Mouse (Mus musculus) CH12.LX (cell line): ENCODE measurements around the gene Psmc5. TPM values are rescaled to one million over a fixed set of nuclear protein-coding genes. Genes with fewer than 3 reads are reported as not detected.
A peak's percentile ranks its signal among the peaks of the same experiment; 100 is the strongest.

Experiments used
- BHLHE40 ChIP-seq: IDR thresholded peaks from 2 replicates; pipeline ENCODE4 v1.6.1; 2011; ENCODE audit warnings: mild to moderate bottlenecking, low read depth, low read length, improper control_type of control experiment
- EP300 ChIP-seq: IDR thresholded peaks from 2 replicates; pipeline ENCODE4 v1.6.1; 2011; ENCODE audit warnings: low read length, improper control_type of control experiment
- KAT2A ChIP-seq: IDR thresholded peaks from 2 replicates; pipeline ENCODE4 v1.6.1; 2012; ENCODE audit warnings: low read length, improper control_type of control experiment, inconsistent platforms; ENCODE audit not compliant: insufficient replicate concordance
- MAZ ChIP-seq: IDR thresholded peaks from 2 replicates; pipeline ENCODE4 v1.6.1; 2012; ENCODE audit warnings: low read depth, mild to moderate bottlenecking, inconsistent platforms, low read length, improper control_type of control experiment, moderate library complexity
- MEF2A ChIP-seq: IDR thresholded peaks from 2 replicates; pipeline ENCODE4 v1.6.1; 2014; ENCODE audit warnings: low read depth, mild to moderate bottlenecking, inconsistent platforms, low read length, improper control_type of control experiment, borderline replicate concordance
- MXI1 ChIP-seq: IDR thresholded peaks from 2 replicates; pipeline ENCODE4 v1.6.1; 2011; ENCODE audit warnings: mild to moderate bottlenecking, low read depth, low read length, improper control_type of control experiment
- RAD21 ChIP-seq: IDR thresholded peaks from 2 replicates; pipeline ENCODE4 v1.6.1; 2011; ENCODE audit warnings: low read depth, mild to moderate bottlenecking, low read length, improper control_type of control experiment, moderate library complexity
- SMC3 ChIP-seq: IDR thresholded peaks from 2 replicates; pipeline ENCODE4 v1.6.1; 2011; ENCODE audit warnings: low read depth, low read length, improper control_type of control experiment
- TBP ChIP-seq: conservative IDR thresholded peaks from 2 replicates; pipeline ENCODE4 v1.6.1; 2011; ENCODE audit warnings: low read depth, low read length, improper control_type of control experiment
- USF2 ChIP-seq: conservative IDR thresholded peaks from 2 replicates; pipeline ENCODE4 v1.6.1; 2011; ENCODE audit warnings: low read depth, low read length, improper control_type of control experiment
- polyA plus RNA-seq: library from polyadenylated mRNA; unstranded; fragments of >175 nt; gene quantifications from 2 replicates; pipeline ENCODE4 v1.2.1, GENCODE M21; 2012; ENCODE audit warnings: low read depth; ENCODE audit not compliant: insufficient read length
- total RNA-seq, 2 experiments: library from RNA; depleted of rRNA; stranded (reverse); fragments of 300-350 nt in 1 of 2; fragments of >200 nt in 1 of 2; gene quantifications; 2 replicates each; pipeline ENCODE4 v1.2.3; 2012 to 2014

The Psmc5 gene
- total and polyA plus RNA-seq, 3 experiments = 139 to 344 (median 250) TPM

DNA sequence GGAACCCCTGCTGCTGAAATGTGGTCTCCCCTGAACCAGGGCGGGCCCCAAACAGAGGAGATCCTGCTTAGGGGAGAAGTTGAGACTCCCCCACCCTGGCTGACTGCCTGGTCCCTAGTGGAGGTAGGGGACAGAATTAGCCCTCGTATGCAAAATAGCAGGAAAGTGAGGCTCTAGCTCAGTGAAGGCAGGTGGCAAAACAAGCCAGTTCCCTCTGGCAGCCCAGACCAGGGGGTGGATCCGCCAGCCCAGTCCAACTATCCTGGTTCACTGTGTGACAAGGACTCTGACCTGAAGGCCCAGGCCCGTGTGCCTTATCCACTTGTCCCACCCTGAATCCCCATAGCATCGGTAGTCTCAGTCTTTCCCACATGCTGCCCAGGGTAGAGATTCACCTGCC is 54.2 kb downstream of the Psmc5 start (continued):
- TF ChIP-seq USF2 (no peak), EP300 (peak; percentile 86), TBP (peak; percentile 63; the same call in 1 of the 2 replicates), BHLHE40 (peak; percentile 81), MXI1 (peak; percentile 45; the same call in 1 of the 2 replicates), SMC3 (peak; percentile 31; the same call in 1 of the 2 replicates), MEF2A (peak; percentile 98), MAZ (peak; percentile 97), KAT2A (no peak), RAD21 (no peak)

Other genes starting within 250 kb of the Psmc5 start
- gene Kcnh6, start 248.0 kb upstream of the Psmc5 start, total RNA-seq (2012; rRNA removed) = 0.13 and 0.25 TPM in 2 replicates
- gene Kcnh6, start 248.0 kb upstream of the Psmc5 start, total RNA-seq (2014; rRNA removed) = not detected in 2 replicates
- 0.19 TPM in 2 replicates for gene Kcnh6, start 248.0 kb upstream of the Psmc5 start, polyA plus RNA-seq
- 71.5 and 71.6 TPM in 2 replicates for gene Dcaf7, start 219.3 kb upstream of the Psmc5 start, total RNA-seq (2012; rRNA removed)
- 74.4 and 79.5 TPM in 2 replicates for gene Dcaf7, start 219.3 kb upstream of the Psmc5 start, total RNA-seq (2014; rRNA removed)
- 83.1 and 93.4 TPM in 2 replicates for gene Dcaf7, start 219.3 kb upstream of the Psmc5 start, polyA plus RNA-seq
- gene Taco1, start 190.1 kb upstream of the Psmc5 start, total RNA-seq (2012; rRNA removed) = 35.7 and 35.8 TPM in 2 replicates
- 32.6 and 33.2 TPM in 2 replicates for gene Taco1, start 190.1 kb upstream of the Psmc5 start, total RNA-seq (2014; rRNA removed)
- 30.8 and 32.9 TPM in 2 replicates for gene Taco1, start 190.1 kb upstream of the Psmc5 start, polyA plus RNA-seq
- gene Map3k3, start 171.5 kb upstream of the Psmc5 start, total RNA-seq (2012; rRNA removed) = 34.1 and 37.3 TPM in 2 replicates
- 28.8 and 30.3 TPM in 2 replicates for gene Map3k3, start 171.5 kb upstream of the Psmc5 start, total RNA-seq (2014; rRNA removed)
- 26.8 and 32.3 TPM in 2 replicates for gene Map3k3, start 171.5 kb upstream of the Psmc5 start, polyA plus RNA-seq
- gene Gm10840, start 95.3 kb upstream of the Psmc5 start, total RNA-seq (2012; rRNA removed) = not detected in 2 replicates
- not detected in 2 replicates for gene Gm10840, start 95.3 kb upstream of the Psmc5 start, total RNA-seq (2014; rRNA removed)
- gene Gm10840, start 95.3 kb upstream of the Psmc5 start, polyA plus RNA-seq = not detected in 2 replicates
- 249 and 275 TPM in 2 replicates for gene Limd2, start 95.3 kb upstream of the Psmc5 start, total RNA-seq (2012; rRNA removed)
- gene Limd2, start 95.3 kb upstream of the Psmc5 start, total RNA-seq (2014; rRNA removed) = 344 and 367 TPM in 2 replicates
- 520 and 563 TPM in 2 replicates for gene Limd2, start 95.3 kb upstream of the Psmc5 start, polyA plus RNA-seq
- 36.8 and 39.4 TPM in 2 replicates for gene Strada, start 54.0 kb upstream of the Psmc5 start, total RNA-seq (2012; rRNA removed)
- 40.1 and 41.7 TPM in 2 replicates for gene Strada, start 54.0 kb upstream of the Psmc5 start, total RNA-seq (2014; rRNA removed)
- gene Strada, start 54.0 kb upstream of the Psmc5 start, polyA plus RNA-seq = 48.7 and 51.7 TPM in 2 replicates
- 53.2 and 66.7 TPM in 2 replicates for gene Ccdc47, start 39.8 kb upstream of the Psmc5 start, total RNA-seq (2012; rRNA removed)
- gene Ccdc47, start 39.8 kb upstream of the Psmc5 start, total RNA-seq (2014; rRNA removed) = 44.5 and 46.1 TPM in 2 replicates
- 80.8 and 94.1 TPM in 2 replicates for gene Ccdc47, start 39.8 kb upstream of the Psmc5 start, polyA plus RNA-seq
- gene Ddx42, start 39.2 kb upstream of the Psmc5 start, total RNA-seq (2012; rRNA removed) = 63.8 and 69.0 TPM in 2 replicates
- 65.3 and 65.5 TPM in 2 replicates for gene Ddx42, start 39.2 kb upstream of the Psmc5 start, total RNA-seq (2014; rRNA removed)
- 89.1 and 94.6 TPM in 2 replicates for gene Ddx42, start 39.2 kb upstream of the Psmc5 start, polyA plus RNA-seq
- 178 and 269 TPM in 2 replicates for gene Ftsj3, start 75 bp upstream of the Psmc5 start, total RNA-seq (2012; rRNA removed)
- gene Ftsj3, start 75 bp upstream of the Psmc5 start, total RNA-seq (2014; rRNA removed) = 215 and 223 TPM in 2 replicates
- 298 and 354 TPM in 2 replicates for gene Ftsj3, start 75 bp upstream of the Psmc5 start, polyA plus RNA-seq
- 89.4 and 94.3 TPM in 2 replicates for gene Smarcd2, start 16.8 kb downstream of the Psmc5 start, total RNA-seq (2012; rRNA removed)
- gene Smarcd2, start 16.8 kb downstream of the Psmc5 start, total RNA-seq (2014; rRNA removed) = 105 and 110 TPM in 2 replicates
- gene Smarcd2, start 16.8 kb downstream of the Psmc5 start, polyA plus RNA-seq = 103 and 116 TPM in 2 replicates
- 4.2 and 5.9 TPM in 2 replicates for gene Tcam1, start 20.5 kb downstream of the Psmc5 start, total RNA-seq (2012; rRNA removed)
- 0.68 and 0.82 TPM in 2 replicates for gene Tcam1, start 20.5 kb downstream of the Psmc5 start, total RNA-seq (2014; rRNA removed)
- gene Tcam1, start 20.5 kb downstream of the Psmc5 start, polyA plus RNA-seq = 0.64 and 0.99 TPM in 2 replicates
- gene Gh, start 45.7 kb downstream of the Psmc5 start, total RNA-seq (2012; rRNA removed) = 0.38 and 0.46 TPM in 2 replicates
- 0.31 and 0.68 TPM in 2 replicates for gene Gh, start 45.7 kb downstream of the Psmc5 start, total RNA-seq (2014; rRNA removed)
- 0.76 and 1.0 TPM in 2 replicates for gene Gh, start 45.7 kb downstream of the Psmc5 start, polyA plus RNA-seq
- gene Cd79b, start 58.6 kb downstream of the Psmc5 start, total RNA-seq (2012; rRNA removed) = 503 and 527 TPM in 2 replicates
- gene Cd79b, start 58.6 kb downstream of the Psmc5 start, total RNA-seq (2014; rRNA removed) = 636 and 689 TPM in 2 replicates
- gene Cd79b, start 58.6 kb downstream of the Psmc5 start, polyA plus RNA-seq = 678 and 741 TPM in 2 replicates
- 0.50 and 0.64 TPM in 2 replicates for gene Scn4a, start 97.1 kb downstream of the Psmc5 start, total RNA-seq (2012; rRNA removed)
- gene Scn4a, start 97.1 kb downstream of the Psmc5 start, total RNA-seq (2014; rRNA removed) = 0.55 and 0.57 TPM in 2 replicates
- gene Scn4a, start 97.1 kb downstream of the Psmc5 start, polyA plus RNA-seq = 0.97 and 1.00 TPM in 2 replicates
- 0.17 TPM in 1 of 2 replicates, not detected in the other for gene Prr29, start 109.3 kb downstream of the Psmc5 start, total RNA-seq (2012; rRNA removed)
- not detected in 2 replicates for gene Prr29, start 109.3 kb downstream of the Psmc5 start, total RNA-seq (2014; rRNA removed)
- 0.21 TPM in 1 of 2 replicates, not detected in the other for gene Prr29, start 109.3 kb downstream of the Psmc5 start, polyA plus RNA-seq
- gene Icam2, start 131.9 kb downstream of the Psmc5 start, total RNA-seq (2012; rRNA removed) = 15.3 and 27.3 TPM in 2 replicates
- gene Icam2, start 131.9 kb downstream of the Psmc5 start, total RNA-seq (2014; rRNA removed) = 40.1 and 44.3 TPM in 2 replicates
- 23.7 and 26.7 TPM in 2 replicates for gene Icam2, start 131.9 kb downstream of the Psmc5 start, polyA plus RNA-seq
- gene Ern1, start 231.7 kb downstream of the Psmc5 start, total RNA-seq (2012; rRNA removed) = 15.2 and 21.7 TPM in 2 replicates
- 3.0 TPM in 2 replicates for gene Ern1, start 231.7 kb downstream of the Psmc5 start, total RNA-seq (2014; rRNA removed)
- 6.9 and 7.7 TPM in 2 replicates for gene Ern1, start 231.7 kb downstream of the Psmc5 start, polyA plus RNA-seq